Mouse (Mus musculus) activated CD4-positive, CD25-positive, alpha-beta regulatory T cell, adult 4 months (primary cell): ENCODE results near the gene Hist1h4h. TPM values are rescaled to one million over a fixed set of nuclear protein-coding genes. Genes with fewer than 3 reads are reported as not detected.
A peak's percentile ranks its signal among the peaks of the same experiment; 100 is the strongest.

Experiments
- ATAC-seq: one replicate; pipeline ENCODE4 v1.8.0; 2017
- polyA plus RNA-seq, 2 experiments: library from polyadenylated mRNA; unstranded; fragments of 100-300 nt; shearing (Covaris generic); gene quantifications; one replicate each; pipeline ENCODE4 v1.2.1; 2017

Gene Hist1h4h
- 1 to 10 TPM; 2.7 to 3.2 TPM for polyA plus RNA-seq

- ATAC-seq: peak; percentile 77
These were observed at the start of gene Hist1h4h for GRCm38 (mm10) chr13:23530901-23531875. Hist1h4h (plus strand) TSS chr13:23531050.

- no peak for ATAC-seq
These were observed 47.7 kb upstream of the Hist1h4h start for GRCm38 (mm10) chr13:23483153-23483552.

- ATAC-seq: no peak
These were observed 45.6 kb upstream of the Hist1h4h start for GRCm38 (mm10) chr13:23485271-23485670.

GRCm38 (mm10) chr13:23488400-23489322 is 42.2 kb upstream of the Hist1h4h start, which contains the start of gene Btn2a2:
Btn2a2 (minus strand) TSS chr13:23488857.
- peak; percentile 100 for ATAC-seq

GRCm38 (mm10) chr13:23490863-23491262 is 40.0 kb upstream of the Hist1h4h start:
- ATAC-seq: no peak

- no peak for ATAC-seq
These were observed 39.6 kb upstream of the Hist1h4h start for GRCm38 (mm10) chr13:23491263-23491662.

GRCm38 (mm10) chr13:23491990-23492389 is 38.9 kb upstream of the Hist1h4h start:
- ATAC-seq: no peak

- ATAC-seq: no peak
These were observed 35.3 kb upstream of the Hist1h4h start for GRCm38 (mm10) chr13:23495526-23495925.

- ATAC-seq: no peak
These were observed 33.1 kb upstream of the Hist1h4h start for GRCm38 (mm10) chr13:23497656-23498321.

- no peak for ATAC-seq
These were observed 32.2 kb upstream of the Hist1h4h start for GRCm38 (mm10) chr13:23498653-23499052.

GRCm38 (mm10) chr13:23499943-23500342 is 30.9 kb upstream of the Hist1h4h start:
- no peak for ATAC-seq

GRCm38 (mm10) chr13:23500424-23501200 is 30.2 kb upstream of the Hist1h4h start:
- ATAC-seq: no peak

GRCm38 (mm10) chr13:23501511-23501910 is 29.3 kb upstream of the Hist1h4h start:
- no peak for ATAC-seq

- ATAC-seq: no peak
These were observed 28.8 kb upstream of the Hist1h4h start for GRCm38 (mm10) chr13:23502031-23502567.

GRCm38 (mm10) chr13:23502916-23503315 is 27.9 kb upstream of the Hist1h4h start:
- ATAC-seq: no peak

GRCm38 (mm10) chr13:23503797-23504196 is 27.1 kb upstream of the Hist1h4h start:
- no peak for ATAC-seq

GRCm38 (mm10) chr13:23505662-23506345 is 25.0 kb upstream of the Hist1h4h start:
- ATAC-seq: no peak

- no peak for ATAC-seq
These were observed 24.5 kb upstream of the Hist1h4h start for GRCm38 (mm10) chr13:23506351-23506750.

GRCm38 (mm10) chr13:23506819-23507515 is 23.9 kb upstream of the Hist1h4h start:
- ATAC-seq: no peak

GRCm38 (mm10) chr13:23510127-23510526 is 20.7 kb upstream of the Hist1h4h start:
- no peak for ATAC-seq
